Mouse (Mus musculus) hindbrain, embryonic 11.5 days (tissue): ENCODE data around the gene Ptprd. TPM values are rescaled to one million over a fixed set of nuclear protein-coding genes. Genes with fewer than 3 reads are reported as not detected.

ENCODE experiments used
- ATAC-seq: fragments of 200-750 bp; cut with Nextera tagmentation; 2 replicates; pipeline ENCODE4 v1.8.0; 2017; ENCODE audit warnings: mild to moderate bottlenecking, moderate TSS enrichment, moderate library complexity; ENCODE audit not compliant: low FRiP score
- DNase-seq: peaks from one replicate; pipeline ENCODE4 v3.0.0-alpha.2; 2015; ENCODE audit warnings: low spot score
- H3K27ac ChIP-seq: fragments of 300-500 bp; sonication (generic); 2 replicates; pipeline ENCODE4 v1.5.1; 2014; ENCODE audit warnings: mild to moderate bottlenecking, low read depth, low read length
- H3K27me3 ChIP-seq: fragments of 300-500 bp; sonication (generic); 2 replicates; pipeline ENCODE4 v1.6.1; 2014; ENCODE audit warnings: mild to moderate bottlenecking, low read length, moderate library complexity, mixed read lengths; ENCODE audit not compliant: control insufficient read depth, insufficient read depth
- H3K36me3 ChIP-seq: fragments of 300-500 bp; sonication (generic); 2 replicates; pipeline ENCODE4 v1.6.1; 2014; ENCODE audit warnings: mild to moderate bottlenecking, low read length, moderate library complexity, mixed read lengths; ENCODE audit not compliant: control insufficient read depth, insufficient read depth
- H3K4me1 ChIP-seq: fragments of 300-500 bp; sonication (generic); replicated peaks from 2 replicates; pipeline ENCODE4 v1.6.1; 2014; ENCODE audit warnings: low read length, mixed read lengths; ENCODE audit not compliant: control insufficient read depth, insufficient read depth
- H3K4me2 ChIP-seq: fragments of 300-500 bp; sonication (generic); replicated peaks from 2 replicates; pipeline ENCODE4 v1.6.1; 2014; ENCODE audit warnings: mild to moderate bottlenecking, low read depth, low read length
- H3K4me3 ChIP-seq: fragments of 300-500 bp; sonication (generic); 2 replicates; pipeline ENCODE4 v1.5.1; 2014; ENCODE audit warnings: low read depth, low read length
- H3K9ac ChIP-seq: fragments of 300-500 bp; sonication (generic); 2 replicates; pipeline ENCODE4 v1.6.1; 2014; ENCODE audit warnings: low read depth, low read length
- H3K9me3 ChIP-seq: fragments of 300-500 bp; sonication (generic); 2 replicates; pipeline ENCODE4 v1.6.1; 2016; ENCODE audit warnings: low read length; ENCODE audit not compliant: control insufficient read depth
- WGBS: fragments of 180-500 bp; shearing (Covaris S2); extraction: QIAGEN DNeasy Blood & Tissue Kit; methylation state at CpG from one replicate; pipeline ENCODE4 v1.1.7; 2014; 5-methylcytosine and 5-hydroxymethylcytosine counted together
- polyA plus RNA-seq: library from polyadenylated mRNA; unstranded; fragments of >200 nt; fragmentation: Nextera tagmentation; extraction: Ambion mirVana; gene quantifications from 2 replicates; pipeline ENCODE4 v1.2.1, GENCODE M21; 2014

Gene Ptprd
- polyA plus RNA-seq, 1 experiment from 2014 or later, result 31.7 TPM

DNA sequence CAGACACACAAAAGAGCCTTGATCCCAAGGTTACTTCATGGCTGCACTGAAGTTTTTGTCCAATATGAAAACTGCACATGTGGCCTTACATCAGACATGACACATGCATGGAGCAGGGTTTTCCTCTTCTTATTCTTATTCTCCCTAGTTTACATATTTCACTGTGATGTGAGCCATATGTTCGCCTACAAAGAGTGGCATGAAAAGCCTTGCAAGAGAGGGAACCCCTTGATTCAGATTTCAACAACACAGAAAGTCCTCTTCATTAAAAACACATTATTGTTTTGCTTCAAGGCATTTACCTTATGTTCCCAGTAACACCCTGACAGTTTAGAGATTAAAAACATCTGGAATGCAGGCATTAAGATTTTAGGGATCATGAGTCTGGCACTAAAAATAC, 1859.3 kb downstream of the Ptprd start:
- no peak overlapping the region for H3K9ac ChIP-seq
- DNase-seq (no peak), ATAC-seq (no peak)
- H3K27ac ChIP-seq, result no peak overlapping the region
- H3K36me3 ChIP-seq, result no peaks in the 10 kb centered on the region
- no peak overlapping the region for H3K4me3 ChIP-seq
- H3K4me2 ChIP-seq, result no peak overlapping the region
- no peaks in the 10 kb centered on the region for H3K27me3 ChIP-seq
- no peaks in the 10 kb centered on the region for H3K4me1 ChIP-seq
- WGBS, result 55% methylated on average over 1 of the region's 1 CpGs
- H3K9me3 ChIP-seq, result no peaks in the 10 kb centered on the region

DNA sequence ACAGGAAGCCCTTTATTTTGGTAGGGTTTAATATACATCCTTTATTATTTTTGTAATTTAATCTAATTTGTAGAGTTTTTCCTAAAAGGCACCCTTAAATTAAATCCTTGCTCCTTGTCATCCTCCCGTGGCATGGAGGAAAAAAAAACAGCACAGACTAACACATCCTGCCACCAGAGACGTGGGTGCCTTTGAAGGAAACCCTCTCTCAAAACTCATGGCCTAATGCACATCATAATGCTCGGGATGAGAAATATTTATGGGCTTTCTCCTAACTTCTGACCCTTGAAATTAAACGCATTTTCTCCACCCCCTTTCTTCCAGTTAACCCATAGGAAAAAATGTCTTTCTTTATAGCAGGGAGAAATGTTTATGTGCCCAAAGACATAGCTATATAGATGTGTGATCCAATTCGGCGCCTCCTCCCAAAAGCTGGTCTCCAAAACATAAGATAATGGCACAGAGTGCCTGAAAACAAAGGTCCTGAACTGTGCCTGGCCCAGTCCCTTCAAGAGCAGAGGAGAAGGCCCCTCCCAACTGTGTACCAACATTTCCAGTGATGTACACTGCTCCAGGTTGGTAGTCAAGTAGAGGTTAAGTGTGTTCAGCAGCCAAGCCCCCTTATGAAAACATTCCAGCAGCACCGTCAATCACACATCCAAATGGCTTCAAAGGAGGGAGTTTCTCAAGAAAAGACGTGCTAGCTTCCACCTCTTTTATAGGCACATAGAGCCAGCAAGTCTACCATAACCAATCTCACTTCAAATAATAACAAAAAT, 1860.4 kb downstream of the Ptprd start:
- 65% methylated on average over 8 of the region's 8 CpGs for WGBS
- 0 out of 2 replicates have a peak, but pooled peaks have one; percentile 51 for ATAC-seq

DNA sequence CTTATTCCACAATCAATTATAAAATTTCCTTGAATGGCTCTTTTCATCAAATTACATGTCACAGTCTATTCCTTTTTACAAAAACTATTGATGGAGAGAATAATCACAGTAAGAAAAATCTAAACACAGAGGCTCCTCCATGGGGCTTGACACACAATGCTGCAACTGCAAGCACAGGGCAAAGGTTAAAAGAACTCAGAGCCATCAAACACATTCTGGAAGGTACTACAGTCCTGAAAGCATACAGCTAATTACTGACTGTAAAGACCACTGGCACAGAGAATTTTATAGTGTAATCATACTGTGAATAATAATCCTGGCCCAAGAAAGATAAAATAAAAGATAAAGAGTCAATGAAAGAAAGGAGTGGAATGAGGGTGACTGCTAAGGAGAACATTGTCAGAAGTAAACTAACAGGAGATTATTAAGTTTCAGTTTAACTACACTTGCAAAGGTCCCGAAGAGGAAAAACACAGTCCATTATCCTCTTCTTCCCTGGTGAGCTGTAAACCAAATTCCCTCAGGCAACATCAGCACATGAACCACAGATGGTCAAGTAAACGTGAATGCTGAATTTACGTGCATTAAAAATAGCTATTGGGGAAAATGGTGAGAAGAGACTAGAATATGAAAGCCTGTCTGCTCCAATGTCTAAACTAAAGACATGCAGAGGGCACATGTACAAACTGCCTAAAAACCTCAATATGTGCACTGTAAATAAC, 1861.4 kb downstream of the Ptprd start:
- no peaks in the 10 kb centered on the region for H3K4me1 ChIP-seq
- 44% methylated on average over 3 of the region's 3 CpGs for WGBS
- no peak overlapping the region for H3K4me3 ChIP-seq
- H3K4me2 ChIP-seq, result no peak overlapping the region
- no peak for ATAC-seq
- no peaks in the 10 kb centered on the region for H3K27me3 ChIP-seq
- H3K9me3 ChIP-seq, result no peaks in the 10 kb centered on the region
- no peaks in the 10 kb centered on the region for H3K36me3 ChIP-seq
- DNase-seq, result no peak
- H3K9ac ChIP-seq, result no peak overlapping the region
- no peak overlapping the region for H3K27ac ChIP-seq

More for the DNA sequence above, 1860.4 kb downstream of the Ptprd start:
- Histone ChIP-seq H3K27me3 (no peaks in the 10 kb centered on the region), H3K9me3 (no peaks in the 10 kb centered on the region), H3K4me3 (no peak overlapping the region), H3K27ac (no peak overlapping the region), H3K4me1 (no peaks in the 10 kb centered on the region), H3K4me2 (no peak overlapping the region), H3K36me3 (no peaks in the 10 kb centered on the region), H3K9ac (no peak overlapping the region)
- no peak for DNase-seq

DNA sequence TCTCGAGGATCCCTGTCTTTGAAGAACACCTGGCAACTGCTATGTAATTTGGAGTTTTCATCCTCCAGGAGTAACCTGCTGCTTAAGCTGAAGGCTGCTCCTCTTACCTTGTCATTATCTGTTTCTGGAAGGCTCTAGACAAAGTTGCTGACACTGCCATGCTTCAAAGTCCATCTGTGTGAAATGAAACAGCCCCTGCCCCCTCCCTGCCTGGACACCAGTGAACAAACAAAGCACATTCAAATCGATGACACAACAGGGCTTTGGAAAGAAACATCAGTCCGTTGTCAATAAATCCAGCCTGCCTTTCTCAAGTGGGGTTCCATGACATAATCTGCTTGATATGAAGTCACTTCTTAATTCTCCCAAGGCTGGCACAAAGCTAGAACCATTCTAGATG, 1867.7 kb downstream of the Ptprd start:
- no peak overlapping the region for H3K27ac ChIP-seq
- no peaks in the 10 kb centered on the region for H3K9me3 ChIP-seq
- no peak for ATAC-seq
- no peak overlapping the region for H3K4me2 ChIP-seq
- no peaks in the 10 kb centered on the region for H3K4me1 ChIP-seq
- H3K27me3 ChIP-seq, result no peaks in the 10 kb centered on the region
- H3K36me3 ChIP-seq, result no peaks in the 10 kb centered on the region
- 67% methylated on average over 3 of the region's 3 CpGs for WGBS
- H3K4me3 ChIP-seq, result no peak overlapping the region
- H3K9ac ChIP-seq, result no peak overlapping the region
- DNase-seq, result no peak

DNA sequence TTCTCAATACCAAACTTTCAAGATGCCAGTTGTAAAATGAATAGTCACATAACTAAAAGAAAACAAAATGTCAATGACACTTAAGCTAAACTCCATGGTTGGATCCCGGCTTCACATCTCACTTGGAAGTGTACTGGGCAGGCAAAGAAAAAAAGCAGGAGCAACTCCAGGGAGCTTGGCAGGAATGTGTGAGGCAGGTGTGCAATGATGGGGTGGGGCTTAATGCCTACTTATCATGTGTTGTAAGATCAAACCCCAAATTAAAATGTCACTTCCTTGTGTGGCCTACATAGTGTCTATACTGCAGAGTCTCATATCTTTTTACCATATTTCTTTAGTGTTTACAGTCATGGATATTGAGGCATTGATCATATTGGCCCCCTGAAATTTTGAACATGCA, 1873.8 kb downstream of the Ptprd start:
- ATAC-seq (no peak), DNase-seq (no peak)
- H3K4me1 ChIP-seq, result no peaks in the 10 kb centered on the region
- no peaks in the 10 kb centered on the region for H3K9me3 ChIP-seq
- no peak overlapping the region for H3K4me3 ChIP-seq
- H3K4me2 ChIP-seq, result no peak overlapping the region
- 92% methylated on average over 1 of the region's 1 CpGs for WGBS
- H3K36me3 ChIP-seq, result no peaks in the 10 kb centered on the region
- H3K27me3 ChIP-seq, result no peaks in the 10 kb centered on the region
- H3K27ac ChIP-seq, result no peak overlapping the region
- H3K9ac ChIP-seq, result no peak overlapping the region

DNA sequence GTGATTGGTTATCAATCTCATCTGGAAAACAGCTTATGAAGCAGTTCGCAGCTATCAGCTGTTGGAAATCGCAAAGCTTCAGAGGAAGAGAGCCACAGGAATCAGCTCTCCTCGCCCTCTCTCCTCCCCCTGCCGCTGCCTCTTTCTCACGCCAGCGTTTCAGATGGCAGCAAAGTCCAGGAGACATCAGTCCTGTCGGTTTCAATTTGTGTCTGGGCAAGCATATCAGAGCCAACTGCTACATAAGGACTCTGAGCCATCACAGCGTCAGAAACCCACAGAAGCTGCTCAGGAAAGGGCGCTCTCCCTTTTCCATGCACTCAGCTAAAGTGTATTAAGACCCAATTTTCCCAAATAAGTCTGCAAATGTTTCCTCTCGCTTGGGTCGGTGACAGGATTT, 1884.4 kb downstream of the Ptprd start:
- 0 out of 2 replicates have a peak, but pooled peaks have one; percentile 22 for ATAC-seq
- H3K4me3 ChIP-seq, result no peak overlapping the region
- WGBS, result 28% methylated on average over 11 of the region's 11 CpGs
- H3K4me1 ChIP-seq, result no peaks in the 10 kb centered on the region
- 0 out of 2 replicates have a peak overlapping the region, but pooled peaks have one; percentile 8 for H3K4me2 ChIP-seq
- H3K9me3 ChIP-seq, result no peaks in the 10 kb centered on the region
- DNase-seq, result peak; percentile 34
- no peak overlapping the region for H3K9ac ChIP-seq
- H3K27ac ChIP-seq, result 0 out of 2 replicates have a peak overlapping the region, but pooled peaks have one; percentile 10
- no peaks in the 10 kb centered on the region for H3K27me3 ChIP-seq
- no peaks in the 10 kb centered on the region for H3K36me3 ChIP-seq

DNA sequence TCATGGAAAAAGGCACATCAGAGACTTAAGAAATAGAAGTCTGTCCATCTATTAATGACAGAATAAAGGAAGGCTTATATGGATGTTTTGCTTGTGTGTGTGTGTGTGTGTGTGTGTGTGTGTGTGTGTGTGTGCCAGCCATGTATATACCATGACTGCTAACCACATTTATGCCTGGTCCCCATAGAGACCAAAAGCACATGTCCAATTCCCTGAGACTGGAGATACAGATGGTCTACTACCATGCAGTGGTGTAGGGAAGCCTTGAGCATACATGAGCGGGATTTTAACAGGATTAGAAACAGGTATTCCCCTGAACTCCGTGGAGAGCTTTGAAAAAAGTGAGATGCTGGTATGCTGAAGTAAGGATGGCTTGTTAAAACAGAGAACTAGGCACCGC, 1886.1 kb downstream of the Ptprd start:
- H3K4me2 ChIP-seq, result no peak overlapping the region
- no peaks in the 10 kb centered on the region for H3K27me3 ChIP-seq
- no peaks in the 10 kb centered on the region for H3K4me1 ChIP-seq
- WGBS, result 93% methylated on average over 3 of the region's 3 CpGs
- H3K9me3 ChIP-seq, result no peaks in the 10 kb centered on the region
- H3K4me3 ChIP-seq, result no peak overlapping the region
- H3K36me3 ChIP-seq, result no peaks in the 10 kb centered on the region
- DNase-seq (no peak), ATAC-seq (peak; percentile 33; the same call in 1 of the 2 replicates)
- no peak overlapping the region for H3K27ac ChIP-seq
- H3K9ac ChIP-seq, result no peak overlapping the region

DNA sequence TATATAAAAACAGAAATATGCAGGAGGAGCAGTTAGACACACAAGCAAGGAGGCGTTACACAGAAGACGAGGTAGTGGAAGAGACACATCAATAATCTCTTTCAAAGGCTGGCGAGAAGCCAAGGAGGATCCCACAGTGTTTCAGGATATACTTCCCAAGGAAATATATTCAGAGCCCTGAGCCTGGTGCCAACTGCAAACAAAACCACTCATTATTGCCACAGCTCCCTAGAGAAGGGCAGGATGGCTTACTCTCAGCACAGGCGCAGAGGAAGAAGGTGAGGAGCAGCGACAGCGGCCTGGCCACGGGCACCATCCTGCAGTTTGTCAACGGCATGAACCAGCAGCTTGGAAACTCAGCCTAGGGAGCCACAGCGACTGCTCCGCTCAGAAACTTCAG, 1886.8 kb downstream of the Ptprd start:
- ATAC-seq, result no peak
- Histone ChIP-seq H3K9ac (no peak overlapping the region), H3K36me3 (no peaks in the 10 kb centered on the region), H3K4me3 (no peak overlapping the region), H3K27ac (no peak overlapping the region), H3K4me1 (no peaks in the 10 kb centered on the region), H3K27me3 (no peaks in the 10 kb centered on the region), H3K4me2 (no peak overlapping the region), H3K9me3 (no peaks in the 10 kb centered on the region)
- DNase-seq, result no peak
- WGBS, result 76% methylated on average over 10 of the region's 10 CpGs
